Mouse (Mus musculus) neutrophil, adult 5-6 weeks (primary cell): ENCODE data around the gene Sugct. TPM values are rescaled to one million over a fixed set of nuclear protein-coding genes. Genes with fewer than 3 reads are reported as not detected.

Experiments used
- ATAC-seq: fragments of 151-379, 151-347 bp; 2 replicates; pipeline ENCODE4 v1.8.0; 2017; ENCODE audit warnings: mild to moderate bottlenecking, moderate TSS enrichment; ENCODE audit not compliant: insufficient number of reproducible peaks, poor library complexity, low FRiP score, severe bottlenecking; ENCODE audit errors: extremely low read depth
- total RNA-seq: library from RNA; stranded (forward); fragments of 200-1000 nt; gene quantifications from 2 replicates; pipeline ENCODE4 v1.2.3, GENCODE M21; 2017

Sugct gene
- total RNA-seq, 1 experiment from 2014 or later = 0.35 TPM

DNA sequence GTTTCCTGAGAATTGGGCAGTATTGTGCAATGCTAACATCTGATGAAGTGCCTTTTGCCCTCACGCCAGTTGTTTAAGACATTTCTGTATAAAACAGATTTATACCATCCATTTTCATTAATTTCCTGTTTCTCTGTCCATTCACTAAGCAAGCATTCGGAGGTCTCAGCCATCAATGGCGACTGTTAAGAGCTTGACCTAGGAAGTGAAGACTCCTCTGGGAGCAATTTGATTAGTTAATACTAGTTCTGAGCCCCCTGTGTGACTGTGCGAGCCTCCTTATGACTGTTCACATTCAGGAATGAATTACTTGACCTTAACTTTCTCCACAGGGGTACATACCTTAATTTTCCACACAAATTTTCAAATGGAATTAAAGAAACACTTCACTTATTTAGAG lies 743.3 kb downstream of the Sugct start:
- no peak for ATAC-seq

DNA sequence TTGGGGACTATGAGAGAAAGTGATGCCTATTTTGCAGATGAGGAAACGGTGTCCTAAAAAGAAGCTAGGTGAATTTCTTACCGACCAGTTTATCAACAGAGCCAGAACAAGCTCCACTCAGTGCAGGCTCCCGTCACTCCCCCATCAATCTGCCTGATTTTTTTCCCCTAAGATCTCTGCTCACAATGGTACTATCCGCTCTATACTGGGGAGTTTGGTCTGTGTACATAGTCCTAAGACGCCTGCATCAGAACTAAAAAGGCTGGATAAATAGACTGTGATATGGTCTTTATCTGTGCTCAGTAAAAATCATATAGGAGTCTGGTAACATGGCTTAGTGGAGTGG lies 755.9 kb downstream of the Sugct start:
- no peak for ATAC-seq

DNA sequence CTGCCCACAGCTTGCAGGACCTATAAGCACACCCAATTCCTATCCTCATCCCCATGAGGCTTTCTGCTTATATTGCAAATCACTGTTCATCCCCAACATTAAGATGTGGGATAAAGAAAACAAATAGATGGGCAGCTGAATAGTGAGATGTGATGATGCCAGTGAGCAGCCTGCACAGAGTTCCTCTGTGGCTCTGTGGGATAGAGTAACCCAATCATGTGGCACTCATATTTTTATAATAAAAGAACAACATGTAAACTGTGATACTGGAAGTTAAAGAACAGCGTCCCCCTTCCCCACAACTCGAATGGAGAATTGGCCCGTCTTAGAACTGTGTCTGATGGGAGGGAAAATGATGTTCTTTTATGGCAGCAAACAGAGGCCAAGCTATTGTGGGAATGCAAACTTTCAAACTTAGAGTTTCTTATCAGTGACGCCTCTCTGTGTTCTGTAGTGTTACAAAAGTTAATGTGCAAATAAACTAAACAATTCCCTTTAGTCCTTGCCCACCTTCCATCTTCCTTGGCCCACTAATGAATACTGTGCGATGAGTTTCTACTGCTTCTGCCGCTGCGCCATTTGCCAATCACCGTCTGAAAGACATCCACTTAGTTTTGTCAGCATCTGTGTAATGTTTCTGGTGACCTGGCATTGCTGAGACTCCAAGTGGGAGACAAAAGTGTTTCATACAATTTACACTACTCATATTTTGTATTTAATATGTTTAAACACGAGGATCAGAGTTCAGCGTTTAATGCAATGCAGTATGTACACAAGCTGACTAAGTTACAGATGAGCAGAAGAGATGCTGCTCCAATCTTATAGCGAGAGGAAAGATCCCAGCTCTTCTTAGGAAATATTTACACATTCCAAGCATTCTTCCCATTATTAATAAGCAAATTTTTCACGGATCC lies 756.5 kb downstream of the Sugct start:
- ATAC-seq = no peak

- no peak for ATAC-seq
These were observed 757.7 kb downstream of the Sugct start for GRCm38 (mm10) chr13:16937422-16938202.

DNA sequence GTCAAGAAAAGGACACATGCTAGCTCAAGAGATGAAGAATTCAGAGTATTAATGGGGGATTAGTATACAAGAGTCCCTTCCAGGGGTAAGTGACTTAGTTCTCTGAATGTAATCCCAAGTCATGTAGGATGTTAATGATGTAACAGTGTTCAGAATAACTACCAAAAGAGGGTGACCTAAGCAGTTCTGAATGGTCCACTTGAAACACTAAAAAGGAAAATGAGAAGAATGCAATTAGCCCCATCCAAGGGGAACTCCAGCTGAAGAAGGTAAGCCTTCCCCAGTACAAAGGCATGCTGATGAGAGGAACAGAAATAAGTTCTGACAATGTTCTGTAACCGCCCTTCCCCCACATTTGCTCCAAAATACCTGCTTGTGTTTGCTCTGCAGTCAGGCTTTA lies 760.3 kb downstream of the Sugct start:
- no peak for ATAC-seq

DNA sequence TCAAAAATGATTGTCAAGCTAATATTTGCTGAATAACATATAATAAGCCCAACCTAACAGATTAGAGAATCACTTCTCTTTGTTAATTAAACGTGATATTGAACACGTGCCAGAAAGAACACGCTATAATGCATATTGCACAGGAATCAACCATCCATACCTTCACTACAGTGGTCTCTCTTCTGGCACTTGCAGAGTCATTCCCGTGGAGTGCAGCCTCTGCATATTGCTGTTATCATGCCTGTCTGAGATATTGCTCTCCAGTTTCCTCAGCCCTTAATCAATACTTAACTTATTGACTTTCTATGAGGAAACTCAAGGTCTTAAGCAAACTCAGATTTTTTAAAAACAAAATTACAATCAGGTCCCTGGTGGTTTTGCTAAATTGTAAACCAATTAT lies 761.8 kb downstream of the Sugct start:
- no peak for ATAC-seq

DNA sequence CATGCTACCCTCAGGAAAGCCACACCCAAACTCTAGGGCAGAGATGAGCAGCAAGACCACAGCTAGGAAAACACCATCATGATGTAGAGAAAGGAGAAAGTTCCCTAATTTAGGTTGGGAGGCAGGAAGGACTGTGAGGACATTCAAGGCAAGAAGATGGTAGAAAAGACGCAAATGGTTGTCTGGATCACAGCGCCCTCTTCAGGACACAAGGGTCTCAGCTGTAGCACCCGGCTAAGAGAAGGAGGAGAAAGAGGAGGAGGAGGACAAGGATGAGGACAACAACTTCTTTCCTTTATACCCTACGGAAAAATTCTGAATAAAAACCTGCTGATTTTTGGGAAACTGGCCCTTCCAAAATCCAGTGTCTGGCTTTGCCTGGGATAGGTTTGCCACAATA lies 774.0 kb downstream of the Sugct start:
- ATAC-seq = no peak

DNA sequence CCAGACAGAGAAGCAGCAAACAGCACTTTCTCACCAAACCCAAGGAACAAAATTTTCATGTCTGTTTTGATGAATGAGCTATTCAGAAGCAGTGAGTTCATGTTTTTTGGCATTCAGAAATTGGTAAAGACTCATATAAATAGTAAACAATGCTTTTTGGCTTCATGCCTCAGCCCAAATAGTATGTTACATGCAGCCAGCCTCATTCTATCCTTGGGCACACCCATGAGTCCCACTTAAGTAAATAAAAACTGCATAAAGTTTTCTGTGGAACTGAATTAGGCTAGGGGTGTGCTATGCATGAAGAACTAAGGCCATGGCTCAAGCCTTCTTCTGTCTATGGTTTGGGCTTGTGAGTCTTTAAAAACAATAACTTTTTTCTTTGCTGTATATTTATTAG lies 779.7 kb downstream of the Sugct start:
- ATAC-seq = no peak

GRCm38 (mm10) chr13:16912214-16912613 lies 783.1 kb downstream of the Sugct start:
- ATAC-seq = no peak

GRCm38 (mm10) chr13:16906974-16907373 lies 788.4 kb downstream of the Sugct start:
- no peak for ATAC-seq

- ATAC-seq = no peak
These were observed 793.9 kb downstream of the Sugct start for GRCm38 (mm10) chr13:16901424-16901823.

DNA sequence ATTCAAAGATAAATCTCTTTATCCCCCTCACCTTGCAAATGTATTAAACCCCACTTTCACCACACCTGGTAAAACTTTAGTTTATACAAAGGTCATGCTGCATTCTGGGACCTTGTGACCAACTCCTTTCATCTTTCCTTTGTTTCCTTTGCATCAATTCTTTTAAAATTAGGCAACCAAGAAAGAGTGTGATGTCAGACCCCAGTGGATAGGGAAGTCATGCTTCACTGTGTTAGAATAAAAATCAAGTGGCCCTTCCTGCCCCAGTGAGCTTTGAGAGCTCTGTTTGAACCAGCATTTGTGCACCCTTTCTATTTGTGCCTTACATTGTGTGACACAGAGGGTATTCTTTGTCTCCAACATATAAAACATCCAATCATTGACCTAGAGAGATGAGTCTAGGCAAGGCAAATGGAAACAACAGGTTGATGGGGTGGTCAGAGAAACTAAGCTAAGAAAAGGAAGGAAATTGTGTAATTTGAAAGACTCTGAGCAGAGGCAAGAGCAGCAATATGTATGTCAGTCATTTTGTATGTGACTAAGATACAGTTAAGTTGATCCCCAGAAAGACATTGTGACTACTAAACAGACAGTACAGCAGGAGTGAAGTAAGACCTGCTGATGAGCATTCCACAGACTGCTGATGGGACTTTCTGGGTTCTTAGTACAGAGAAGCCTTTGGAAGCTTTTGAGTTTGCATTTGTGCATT lies 797.1 kb downstream of the Sugct start:
- ATAC-seq = no peak

DNA sequence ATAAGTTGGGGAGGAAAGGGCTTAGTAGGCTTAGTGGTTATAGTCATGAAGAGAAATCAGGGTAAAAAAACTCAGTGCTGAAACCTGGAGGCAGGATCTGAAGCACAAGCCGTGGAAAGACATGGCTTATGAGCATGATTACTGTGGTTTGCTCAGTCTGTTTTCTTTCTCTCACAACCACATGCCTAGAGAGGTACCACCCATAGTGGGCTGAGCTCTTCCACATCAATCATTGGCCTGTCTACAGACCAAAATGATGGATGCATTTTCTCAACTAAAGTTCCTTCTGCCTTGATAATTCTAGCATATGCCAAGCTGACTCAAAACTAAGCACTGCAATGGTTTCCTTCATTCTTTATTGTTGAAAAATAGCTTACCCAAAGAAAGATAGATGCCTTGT lies 817.3 kb downstream of the Sugct start:
- no peak for ATAC-seq

DNA sequence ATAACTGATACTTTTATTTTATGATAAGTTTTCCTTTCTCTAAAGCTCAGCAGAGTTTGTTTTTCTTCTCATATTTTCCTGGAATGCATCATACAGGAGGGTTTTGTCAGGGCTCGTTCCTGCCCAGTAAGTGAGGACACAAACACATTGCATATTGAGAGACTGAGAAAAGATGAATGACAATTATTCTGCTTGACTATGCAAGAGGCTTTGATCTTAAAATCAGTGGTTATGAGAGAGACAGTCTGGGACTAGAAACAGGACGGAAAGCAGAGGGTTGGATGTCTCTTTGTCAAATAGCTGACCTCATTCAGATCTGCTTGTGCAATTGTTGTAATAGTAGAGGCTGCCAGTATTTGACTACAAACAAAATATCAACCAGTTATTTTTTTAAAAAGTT lies 835.4 kb downstream of the Sugct start:
- ATAC-seq = no peak

DNA sequence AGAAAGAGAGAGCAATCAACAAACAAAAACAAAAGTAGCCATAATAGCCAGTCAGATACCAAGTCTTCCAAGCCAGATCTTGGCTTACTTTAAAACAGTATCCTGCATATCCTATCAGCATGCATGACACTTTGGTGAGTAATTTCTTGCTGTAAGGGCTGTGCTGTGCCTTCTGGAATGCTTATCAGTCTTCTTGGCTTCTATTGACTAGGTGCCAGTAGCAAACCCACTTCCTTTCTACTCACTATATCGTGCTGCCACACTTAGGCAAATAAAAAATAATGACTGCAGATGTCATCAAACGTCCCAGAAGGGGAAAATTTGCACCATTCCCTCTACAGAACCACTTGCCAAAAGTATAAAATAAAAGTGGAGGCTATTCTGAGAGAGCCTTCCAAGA lies 848.1 kb downstream of the Sugct start:
- ATAC-seq = no peak

DNA sequence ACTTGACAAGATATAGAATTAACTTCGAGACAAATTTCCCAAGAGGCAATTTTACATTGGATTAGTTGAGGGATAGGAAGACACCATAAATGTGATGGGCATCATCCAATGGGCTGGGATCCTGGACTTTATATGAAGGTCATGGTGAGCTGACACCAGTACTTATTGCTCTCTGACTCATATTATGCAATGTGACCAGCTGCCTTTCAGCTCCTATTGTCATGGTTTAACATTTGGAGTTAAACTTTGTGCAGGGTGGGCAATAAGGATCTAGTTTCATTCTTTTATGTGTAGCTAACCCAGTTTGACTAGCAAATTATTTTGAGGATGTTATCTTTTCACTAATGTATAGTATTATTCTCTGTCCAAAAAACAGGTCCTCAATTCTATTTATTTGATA lies 854.4 kb downstream of the Sugct start:
- ATAC-seq = no peak

- ATAC-seq = no peak
These were observed 856.9 kb downstream of the Sugct start for GRCm38 (mm10) chr13:16838409-16838808.

GRCm38 (mm10) chr13:16835111-16835510 lies 860.2 kb downstream of the Sugct start:
- ATAC-seq = no peak

DNA sequence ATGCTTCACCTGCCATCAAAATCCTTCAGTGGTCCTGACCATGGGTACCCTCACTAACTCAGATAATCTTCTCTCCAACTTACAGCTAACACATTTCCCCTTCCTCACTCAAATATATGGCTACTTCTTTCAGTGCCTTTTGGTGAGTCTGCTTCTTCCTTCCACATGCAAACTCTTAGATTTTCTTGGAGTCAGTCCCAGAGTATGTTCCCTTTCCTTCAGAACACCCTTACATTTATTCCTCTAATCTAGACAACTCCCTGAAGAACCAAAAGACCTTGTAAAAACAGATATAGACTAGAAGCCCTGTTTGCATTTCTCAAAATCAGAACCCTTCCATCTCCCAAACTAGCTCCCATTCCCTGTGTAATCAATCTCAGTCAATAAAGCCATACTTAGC lies 862.3 kb downstream of the Sugct start:
- ATAC-seq = no peak

DNA sequence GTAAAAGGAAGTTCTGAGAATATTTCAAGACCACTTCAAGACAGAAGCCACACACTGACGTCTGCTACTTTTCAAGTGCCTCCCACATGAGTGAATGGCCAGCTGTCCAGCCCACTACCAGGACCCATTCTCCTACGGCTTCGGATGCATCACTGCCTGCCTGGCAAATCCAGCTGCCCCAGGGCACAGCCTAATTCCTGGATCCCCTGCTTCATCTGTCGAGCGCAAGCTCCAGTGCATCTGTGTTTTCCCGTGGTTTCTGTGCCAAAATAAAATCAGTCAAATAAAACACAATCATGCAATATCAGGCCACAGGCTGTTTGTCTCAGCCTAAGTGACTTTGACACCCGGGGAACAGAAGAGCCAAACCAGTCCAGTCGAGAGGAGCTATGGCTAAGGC lies 863.5 kb downstream of the Sugct start:
- ATAC-seq = no peak
